Mouse (Mus musculus) stomach, embryonic 15.5 days (tissue): ENCODE results near the gene Esrra. TPM values are rescaled to one million over a fixed set of nuclear protein-coding genes. Genes with fewer than 3 reads are reported as not detected.

Source experiments
- ATAC-seq: fragments of 200-750 bp; cut with Nextera tagmentation; 2 replicates; pipeline ENCODE4 v1.8.0; 2017; ENCODE audit warnings: low read depth, moderate number of reproducible peaks, moderate TSS enrichment; ENCODE audit not compliant: insufficient read depth, low FRiP score
- H3K27ac ChIP-seq: fragments of 300-500 bp; sonication (generic); 2 replicates; pipeline ENCODE4 v1.5.1; 2015; ENCODE audit warnings: mild to moderate bottlenecking, inconsistent platforms
- H3K27me3 ChIP-seq: fragments of 300-500 bp; sonication (generic); replicated peaks from 2 replicates; pipeline ENCODE4 v1.6.1; 2015; ENCODE audit warnings: inconsistent platforms
- H3K36me3 ChIP-seq: fragments of 300-500 bp; sonication (generic); 2 replicates; pipeline ENCODE4 v1.6.1; 2015; ENCODE audit warnings: inconsistent platforms
- H3K4me1 ChIP-seq: fragments of 300-500 bp; sonication (generic); 2 replicates; pipeline ENCODE4 v1.6.1; 2015; ENCODE audit warnings: inconsistent platforms
- H3K4me2 ChIP-seq: fragments of 300-500 bp; sonication (generic); 2 replicates; pipeline ENCODE4 v1.6.1; 2015; ENCODE audit warnings: mild to moderate bottlenecking, inconsistent platforms
- H3K4me3 ChIP-seq: fragments of 300-500 bp; sonication (generic); replicated peaks from 2 replicates; pipeline ENCODE4 v1.5.1; 2015; ENCODE audit warnings: inconsistent platforms
- H3K9ac ChIP-seq: fragments of 300-500 bp; sonication (generic); 2 replicates; pipeline ENCODE4 v1.6.1; 2015; ENCODE audit warnings: inconsistent platforms
- H3K9me3 ChIP-seq: fragments of 300-500 bp; sonication (generic); 2 replicates; pipeline ENCODE4 v1.6.1; 2016; ENCODE audit warnings: inconsistent platforms
- WGBS: fragments of 180-500 bp; shearing (Covaris S2); methylation state at CpG from one replicate; pipeline ENCODE4 v1.1.7; 2015; 5-methylcytosine and 5-hydroxymethylcytosine counted together
- polyA plus RNA-seq: library from polyadenylated mRNA; unstranded; fragments of >200 nt; fragmentation: Nextera tagmentation; extraction: Ambion mirVana; gene quantifications from 2 replicates; pipeline ENCODE4 v1.2.1, GENCODE M21; 2015

Esrra gene
- polyA plus RNA-seq, 1 experiment from 2014 or later, result 17.1 TPM

DNA sequence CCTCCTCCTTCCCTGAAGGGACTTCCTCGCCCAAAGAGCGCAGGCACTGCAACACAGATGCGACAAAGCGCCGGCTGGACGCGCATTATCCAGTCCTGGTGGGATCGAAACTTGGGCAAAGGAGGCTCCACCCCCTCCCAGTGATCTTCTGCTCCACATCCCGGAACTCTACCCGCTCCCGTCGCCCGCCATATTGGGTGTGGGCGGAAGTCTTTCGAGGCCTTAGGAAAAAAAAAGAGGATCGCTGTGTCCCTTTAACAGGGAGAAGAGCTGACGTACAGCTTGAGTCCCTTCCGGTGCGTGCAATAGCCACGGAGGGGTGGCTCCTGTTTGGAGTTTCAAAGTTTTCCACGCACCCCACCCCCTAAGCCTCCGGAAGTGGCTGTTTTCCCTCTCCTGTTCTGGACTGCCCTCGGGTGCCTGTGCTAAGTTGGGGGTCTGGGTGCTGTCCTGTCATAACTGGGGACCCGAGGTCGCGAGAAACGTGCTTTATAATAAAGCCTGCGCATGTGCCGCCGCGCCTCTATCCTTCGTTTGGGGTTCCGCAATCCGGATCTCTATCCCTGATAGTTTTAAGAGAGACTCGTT lies 29.9 kb upstream of the Esrra start:
- Histone ChIP-seq H3K27ac (peak overlapping the region; percentile 97), H3K36me3 (peaks cover 21% of the 10 kb centered on the region), H3K4me1 (peaks cover 18% of the 10 kb centered on the region), H3K9ac (peak overlapping the region; percentile 75), H3K27me3 (no peaks in the 10 kb centered on the region), H3K4me3 (peak overlapping the region; percentile 59), H3K9me3 (no peaks in the 10 kb centered on the region), H3K4me2 (peak overlapping the region; percentile 78)
- WGBS, result under 1% methylated on average over 35 of the region's 35 CpGs
- peak; percentile 72 for ATAC-seq

GRCm38 (mm10) chr19:6950613-6951153 lies 29.1 kb upstream of the Esrra start:
- Histone ChIP-seq H3K4me1 (peaks cover 18% of the 10 kb centered on the region), H3K27me3 (no peaks in the 10 kb centered on the region), H3K4me2 (peak overlapping the region; percentile 78), H3K36me3 (peaks cover 14% of the 10 kb centered on the region), H3K4me3 (peak overlapping the region; percentile 59), H3K27ac (peak overlapping the region; percentile 97), H3K9ac (peak overlapping the region; percentile 75), H3K9me3 (no peaks in the 10 kb centered on the region)
- peak; percentile 15; the same call in 1 of the 2 replicates for ATAC-seq
- under 1% methylated on average over 28 of the region's 28 CpGs for WGBS

DNA sequence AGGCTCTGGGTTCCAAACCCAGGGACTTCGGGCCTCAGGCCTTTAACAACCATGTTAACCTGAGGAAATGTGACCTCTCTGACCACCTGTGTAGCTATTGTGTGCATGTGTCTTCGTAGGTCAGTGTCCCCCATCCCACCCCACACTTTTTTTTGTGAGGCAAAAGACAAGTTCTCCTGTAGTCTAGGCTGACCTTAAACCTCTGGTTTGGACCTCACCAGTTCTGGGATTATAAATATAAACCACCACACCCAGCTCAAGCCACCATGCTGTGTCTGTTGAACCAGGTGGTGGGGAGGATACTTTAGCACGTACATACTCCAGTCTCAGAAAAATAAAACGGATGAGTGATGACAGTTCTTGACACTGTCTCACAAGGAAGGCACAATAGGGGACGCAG lies 28.3 kb upstream of the Esrra start:
- Histone ChIP-seq H3K9me3 (no peaks in the 10 kb centered on the region), H3K4me2 (peak overlapping the region; percentile 78), H3K36me3 (peaks cover 7% of the 10 kb centered on the region; the same call in 1 of the 2 replicates), H3K27me3 (no peaks in the 10 kb centered on the region), H3K4me3 (peak overlapping the region; percentile 59), H3K9ac (no peak overlapping the region), H3K4me1 (peaks cover 18% of the 10 kb centered on the region), H3K27ac (peak overlapping the region; percentile 97; the same call in 1 of the 2 replicates)
- 58% methylated on average over 5 of the region's 5 CpGs for WGBS
- ATAC-seq, result no peak

DNA sequence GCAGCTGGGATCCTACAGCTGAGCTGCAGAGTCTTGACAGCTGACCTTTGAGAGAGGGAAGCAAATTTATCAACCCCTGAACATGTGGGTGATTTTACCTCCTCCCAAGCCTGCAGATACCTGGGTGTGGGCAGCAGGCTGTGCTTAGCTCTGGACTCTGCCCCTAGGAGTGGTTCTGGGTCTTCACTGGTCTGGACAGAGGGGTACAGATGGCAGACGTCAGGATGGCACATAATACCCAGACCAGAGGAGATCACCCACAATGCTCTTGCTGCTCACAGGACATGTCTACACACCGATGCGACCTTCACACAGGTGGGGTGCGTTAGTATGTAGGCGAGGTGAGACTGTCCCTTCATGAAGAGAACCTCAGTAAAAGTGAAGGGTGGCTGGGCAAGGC lies 27.9 kb upstream of the Esrra start:
- 0 out of 2 replicates have a peak, but pooled peaks cover 4% of the 10 kb centered on the region for H3K36me3 ChIP-seq
- H3K27ac ChIP-seq, result no peak overlapping the region
- ATAC-seq, result no peak
- H3K9me3 ChIP-seq, result no peaks in the 10 kb centered on the region
- H3K27me3 ChIP-seq, result no peaks in the 10 kb centered on the region
- H3K4me2 ChIP-seq, result 0 out of 2 replicates have a peak overlapping the region, but pooled peaks have one; percentile 78
- no peak overlapping the region for H3K4me3 ChIP-seq
- WGBS, result 80% methylated on average over 5 of the region's 5 CpGs
- no peak overlapping the region for H3K9ac ChIP-seq
- peaks cover 18% of the 10 kb centered on the region for H3K4me1 ChIP-seq

- Histone ChIP-seq H3K9ac (no peak overlapping the region), H3K4me3 (no peak overlapping the region), H3K4me2 (no peak overlapping the region), H3K27ac (no peak overlapping the region), H3K4me1 (peaks cover 20% of the 10 kb centered on the region), H3K9me3 (no peaks in the 10 kb centered on the region), H3K36me3 (no peaks in the 10 kb centered on the region), H3K27me3 (no peaks in the 10 kb centered on the region)
- 84% methylated on average over 4 of the region's 4 CpGs for WGBS
- ATAC-seq, result no peak
These were observed 26.6 kb upstream of the Esrra start for GRCm38 (mm10) chr19:6948186-6948585.

- Histone ChIP-seq H3K9ac (no peak overlapping the region), H3K36me3 (no peaks in the 10 kb centered on the region), H3K9me3 (no peaks in the 10 kb centered on the region), H3K4me3 (no peak overlapping the region), H3K27me3 (no peaks in the 10 kb centered on the region), H3K4me2 (no peak overlapping the region), H3K27ac (no peak overlapping the region), H3K4me1 (peaks cover 20% of the 10 kb centered on the region)
- no peak for ATAC-seq
- WGBS, result 54% methylated on average over 4 of the region's 4 CpGs
These were observed 26.1 kb upstream of the Esrra start for GRCm38 (mm10) chr19:6947742-6948141.

- Histone ChIP-seq H3K4me2 (no peak overlapping the region), H3K4me1 (peaks cover 27% of the 10 kb centered on the region), H3K27ac (no peak overlapping the region), H3K9ac (no peak overlapping the region), H3K9me3 (no peaks in the 10 kb centered on the region), H3K36me3 (no peaks in the 10 kb centered on the region), H3K27me3 (no peaks in the 10 kb centered on the region), H3K4me3 (no peak overlapping the region)
- ATAC-seq, result no peak
- 94% methylated on average over 6 of the region's 6 CpGs for WGBS
These were observed 22.1 kb upstream of the Esrra start for GRCm38 (mm10) chr19:6943709-6944108.

GRCm38 (mm10) chr19:6942764-6943163 lies 21.2 kb upstream of the Esrra start:
- peak overlapping the region; percentile 98 for H3K27ac ChIP-seq
- H3K9ac ChIP-seq, result peak overlapping the region; percentile 81
- H3K4me1 ChIP-seq, result peaks cover 27% of the 10 kb centered on the region
- H3K4me2 ChIP-seq, result peak overlapping the region; percentile 98
- no peaks in the 10 kb centered on the region for H3K9me3 ChIP-seq
- no peaks in the 10 kb centered on the region for H3K36me3 ChIP-seq
- no peaks in the 10 kb centered on the region for H3K27me3 ChIP-seq
- WGBS, result 22% methylated on average over 5 of the region's 5 CpGs
- peak; percentile 0; the same call in 1 of the 2 replicates for ATAC-seq
- H3K4me3 ChIP-seq, result peak overlapping the region; percentile 72

- under 1% methylated on average over 27 of the region's 27 CpGs for WGBS
- H3K9me3 ChIP-seq, result no peaks in the 10 kb centered on the region
These were observed 20.7 kb upstream of the Esrra start, which contains the start of gene Gpr137 for GRCm38 (mm10) chr19:6942249-6942691. Gene Gpr137 (minus strand): TSS chr19:6942480.

GRCm38 (mm10) chr19:6941372-6942248 lies 20.0 kb upstream of the Esrra start, which contains the start of gene Bad:
Gene Bad (plus strand): TSS chr19:6941861.
- peak within 1 kb of the TSS; percentile 98 for H3K4me2 ChIP-seq
- peak within 1 kb of the TSS; percentile 72 for H3K4me3 ChIP-seq
- H3K27ac ChIP-seq, result peak within 1 kb of the TSS; percentile 98
- WGBS, result 0% methylated on average over 83 of the region's 83 CpGs
- H3K9me3 ChIP-seq, result no peaks in the 10 kb centered on the region
- H3K36me3 ChIP-seq, result no peaks in the 10 kb centered on the region
- peak; percentile 73 for ATAC-seq
- no peaks in the 10 kb centered on the region for H3K27me3 ChIP-seq
- H3K4me1 ChIP-seq, result peaks cover 24% of the 10 kb centered on the region
- peak within 1 kb of the TSS; percentile 88 for H3K9ac ChIP-seq

More at GRCm38 (mm10) chr19:6942249-6942691, 20.7 kb upstream of the Esrra start, which contains the start of gene Gpr137:
- Histone ChIP-seq H3K36me3 (no peaks in the 10 kb centered on the region), H3K4me3 (peak within 1 kb of the TSS; percentile 72), H3K4me2 (peak within 1 kb of the TSS; percentile 98), H3K4me1 (peaks cover 26% of the 10 kb centered on the region), H3K27ac (peak within 1 kb of the TSS; percentile 98), H3K9ac (peak within 1 kb of the TSS; percentile 88), H3K27me3 (no peaks in the 10 kb centered on the region)
- peak; percentile 91 for ATAC-seq

- Histone ChIP-seq H3K9me3 (no peaks in the 10 kb centered on the region), H3K36me3 (no peaks in the 10 kb centered on the region), H3K4me1 (peaks cover 24% of the 10 kb centered on the region), H3K27me3 (0 out of 2 replicates have a peak, but pooled peaks cover 6% of the 10 kb centered on the region), H3K4me2 (peak overlapping the region; percentile 98), H3K27ac (peak overlapping the region; percentile 98), H3K9ac (peak overlapping the region; percentile 88), H3K4me3 (peak overlapping the region; percentile 72)
- ATAC-seq, result no peak
- 19% methylated on average over 29 of the region's 29 CpGs for WGBS
These were observed 19.1 kb upstream of the Esrra start for GRCm38 (mm10) chr19:6940396-6941351.
